Mouse (Mus musculus) midbrain, embryonic 14.5 days (tissue): Measurements from ENCODE around the gene Olfr522. TPM values are rescaled to one million over a fixed set of nuclear protein-coding genes. Genes with fewer than 3 reads are reported as not detected.

Experiments used
- ATAC-seq: fragments of 200-750 bp; cut with Nextera tagmentation; 2 replicates; pipeline ENCODE4 v1.8.0; 2017; ENCODE audit warnings: moderate number of reproducible peaks, moderate library complexity; ENCODE audit not compliant: low FRiP score, low TSS enrichment
- DNase-seq: peaks from one replicate; pipeline ENCODE4 v3.0.0-alpha.2; 2015
- H3K27ac ChIP-seq: fragments of 300-500 bp; sonication (generic); replicated peaks from 2 replicates; pipeline ENCODE4 v1.5.1; 2014; ENCODE audit warnings: mild to moderate bottlenecking, low read depth, low read length, moderate library complexity
- H3K27me3 ChIP-seq: fragments of 300-500 bp; sonication (generic); 2 replicates; pipeline ENCODE4 v1.6.1; 2014; ENCODE audit warnings: low read length, control low read depth, mixed read lengths; ENCODE audit not compliant: control insufficient read depth, insufficient read depth
- H3K36me3 ChIP-seq: fragments of 300-500 bp; sonication (generic); 2 replicates; pipeline ENCODE4 v1.6.1; 2014; ENCODE audit warnings: low read length, control low read depth; ENCODE audit not compliant: control insufficient read depth, insufficient read depth
- H3K4me1 ChIP-seq: fragments of 300-500 bp; sonication (generic); 2 replicates; pipeline ENCODE4 v1.6.1; 2014; ENCODE audit warnings: mild to moderate bottlenecking, antibody characterized with exemption, low read length, control low read depth; ENCODE audit not compliant: control insufficient read depth, insufficient read depth
- H3K4me2 ChIP-seq: fragments of 300-500 bp; sonication (generic); 2 replicates; pipeline ENCODE4 v1.6.1; 2014; ENCODE audit warnings: mild to moderate bottlenecking, low read length, moderate library complexity
- H3K4me3 ChIP-seq: fragments of 300-500 bp; sonication (generic); replicated peaks from 2 replicates; pipeline ENCODE4 v1.5.1; 2014; ENCODE audit warnings: low read depth, low read length
- H3K9ac ChIP-seq: fragments of 300-500 bp; sonication (generic); replicated peaks from 2 replicates; pipeline ENCODE4 v1.6.1; 2014; ENCODE audit warnings: mild to moderate bottlenecking, low read length, moderate library complexity
- H3K9me3 ChIP-seq: fragments of 300-500 bp; sonication (generic); 2 replicates; pipeline ENCODE4 v1.6.1; 2016; ENCODE audit warnings: low read length, control low read depth, mixed read lengths; ENCODE audit not compliant: control insufficient read depth
- WGBS: fragments of 180-500 bp; shearing (Covaris S2); extraction: QIAGEN DNeasy Blood & Tissue Kit; methylation state at CpG from one replicate; pipeline ENCODE4 v1.1.7; 2014; 5-methylcytosine and 5-hydroxymethylcytosine counted together
- polyA plus RNA-seq: library from polyadenylated mRNA; unstranded; fragments of >200 nt; fragmentation: Nextera tagmentation; extraction: Ambion mirVana; gene quantifications from 2 replicates; pipeline ENCODE4 v1.2.1, GENCODE M21; 2014

The Olfr522 gene
- polyA plus RNA-seq, 1 experiment from 2014 or later: not detected

- Histone ChIP-seq H3K4me2 (no peak overlapping the region), H3K9me3 (no peaks in the 10 kb centered on the region), H3K9ac (no peak overlapping the region), H3K27ac (no peak overlapping the region), H3K36me3 (no peaks in the 10 kb centered on the region), H3K4me1 (no peaks in the 10 kb centered on the region), H3K27me3 (no peaks in the 10 kb centered on the region), H3K4me3 (no peak overlapping the region)
- ATAC-seq: no peak
- WGBS: 83% methylated on average over 2 of the region's 2 CpGs
- DNase-seq: no peak
Observed at GRCm38 (mm10) chr7:140179176-140179575, 14.6 kb upstream of the Olfr522 start.

DNA sequence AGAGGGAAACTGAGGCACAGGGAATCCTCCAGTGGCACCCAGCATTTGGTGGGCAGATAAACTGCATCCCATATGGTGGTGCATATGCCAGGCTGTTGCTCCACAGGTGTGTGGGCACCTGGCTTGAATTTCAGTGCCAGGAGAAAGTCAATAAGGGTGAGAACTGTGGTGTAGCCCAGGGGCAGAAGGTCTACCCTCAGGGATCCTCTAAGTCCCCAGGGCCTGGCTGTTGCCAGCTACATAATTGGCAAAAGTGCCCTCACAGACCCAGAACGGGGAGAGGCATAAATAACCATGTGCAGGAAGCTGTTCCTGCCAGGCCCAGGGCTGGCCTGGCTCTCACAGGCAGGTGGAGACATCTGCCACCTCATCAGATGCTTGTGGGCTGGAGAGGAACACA lies 8.4 kb upstream of the Olfr522 start, which contains the start of gene Olfr523:
Gene Olfr523 (plus strand): TSS at position 282 of the 400 bp plus-strand sequence.
- no peak for DNase-seq
- 65% methylated on average over 1 of the region's 1 CpGs for WGBS

DNA sequence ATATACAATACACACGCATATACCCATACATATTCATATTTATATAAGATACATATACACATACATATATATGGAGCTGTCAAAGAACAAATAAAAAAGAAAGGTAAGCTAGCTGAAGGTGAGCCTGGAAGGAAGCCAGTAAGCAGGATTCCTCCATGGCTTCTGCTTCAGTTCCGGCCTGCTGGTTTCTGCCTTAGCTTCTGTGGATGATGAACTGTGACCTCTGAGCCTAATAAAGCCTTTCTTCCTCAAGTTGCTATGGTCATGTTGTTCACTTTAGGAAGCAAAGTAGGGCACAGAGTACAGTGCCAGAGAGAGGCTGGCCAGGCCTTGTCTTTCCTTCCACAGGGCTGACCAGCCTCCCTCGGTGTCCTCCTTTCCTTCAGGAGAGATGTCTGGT lies 6.3 kb upstream of the Olfr522 start:
- Histone ChIP-seq H3K4me2 (no peak overlapping the region), H3K27ac (no peak overlapping the region), H3K36me3 (no peaks in the 10 kb centered on the region), H3K4me3 (no peak overlapping the region), H3K9ac (no peak overlapping the region), H3K27me3 (no peaks in the 10 kb centered on the region), H3K4me1 (no peaks in the 10 kb centered on the region), H3K9me3 (no peaks in the 10 kb centered on the region)
- WGBS: 97% methylated on average over 3 of the region's 3 CpGs
- ATAC-seq: no peak
- DNase-seq: no peak

More for the DNA sequence above, 8.4 kb upstream of the Olfr522 start, which contains the start of gene Olfr523:
- no peaks in the 10 kb centered on the region for H3K4me1 ChIP-seq
- no peak within 1 kb of the TSS for H3K9ac ChIP-seq
- ATAC-seq: no peak
- no peak within 1 kb of the TSS for H3K27ac ChIP-seq
- H3K36me3 ChIP-seq: no peaks in the 10 kb centered on the region
- H3K27me3 ChIP-seq: no peaks in the 10 kb centered on the region
- H3K4me3 ChIP-seq: no peak within 1 kb of the TSS
- no peak within 1 kb of the TSS for H3K4me2 ChIP-seq
- H3K9me3 ChIP-seq: no peaks in the 10 kb centered on the region

DNA sequence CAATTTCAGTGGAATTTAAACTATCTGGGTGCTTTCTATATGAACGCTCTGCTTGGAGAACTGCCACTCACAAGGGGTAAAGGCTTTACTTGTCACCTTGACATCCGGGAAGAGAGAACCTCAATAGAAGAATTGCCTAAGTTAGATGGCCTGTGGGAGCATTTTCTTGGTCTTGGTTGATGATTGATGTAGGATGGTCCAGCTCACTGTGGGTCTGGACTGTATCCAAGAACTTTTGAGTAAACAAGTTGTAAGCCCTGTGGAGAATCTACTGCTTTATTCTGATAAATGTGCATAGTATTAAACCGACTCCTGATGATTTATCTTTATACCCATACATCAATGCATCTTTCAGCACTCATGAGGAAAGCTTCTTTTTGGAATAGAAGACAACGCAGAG lies 4.8 kb upstream of the Olfr522 start:
- WGBS: 89% methylated on average over 4 of the region's 4 CpGs
- no peak overlapping the region for H3K9ac ChIP-seq
- no peak overlapping the region for H3K4me2 ChIP-seq

GRCm38 (mm10) chr7:140167950-140168349 lies 3.4 kb upstream of the Olfr522 start:
- Histone ChIP-seq H3K27ac (no peak overlapping the region), H3K4me2 (no peak overlapping the region), H3K4me3 (no peak overlapping the region), H3K4me1 (no peaks in the 10 kb centered on the region), H3K27me3 (no peaks in the 10 kb centered on the region), H3K36me3 (no peaks in the 10 kb centered on the region), H3K9me3 (no peaks in the 10 kb centered on the region), H3K9ac (no peak overlapping the region)
- ATAC-seq: no peak
- WGBS: 81% methylated on average over 1 of the region's 1 CpGs
- DNase-seq: no peak

More for the DNA sequence above, 4.8 kb upstream of the Olfr522 start:
- H3K4me1 ChIP-seq: no peaks in the 10 kb centered on the region
- H3K27me3 ChIP-seq: no peaks in the 10 kb centered on the region
- no peak for DNase-seq
- H3K27ac ChIP-seq: no peak overlapping the region
- H3K36me3 ChIP-seq: no peaks in the 10 kb centered on the region
- no peak overlapping the region for H3K4me3 ChIP-seq
- H3K9me3 ChIP-seq: no peaks in the 10 kb centered on the region
- no peak for ATAC-seq

GRCm38 (mm10) chr7:140160363-140160762 lies 4.2 kb downstream of the Olfr522 start:
- Histone ChIP-seq H3K4me2 (no peak overlapping the region), H3K9me3 (no peaks in the 10 kb centered on the region), H3K27ac (no peak overlapping the region), H3K27me3 (no peaks in the 10 kb centered on the region), H3K4me3 (no peak overlapping the region), H3K36me3 (no peaks in the 10 kb centered on the region), H3K9ac (no peak overlapping the region), H3K4me1 (no peaks in the 10 kb centered on the region)
- DNase-seq: no peak
- no peak for ATAC-seq
- WGBS: 82% methylated on average over 3 of the region's 3 CpGs

DNA sequence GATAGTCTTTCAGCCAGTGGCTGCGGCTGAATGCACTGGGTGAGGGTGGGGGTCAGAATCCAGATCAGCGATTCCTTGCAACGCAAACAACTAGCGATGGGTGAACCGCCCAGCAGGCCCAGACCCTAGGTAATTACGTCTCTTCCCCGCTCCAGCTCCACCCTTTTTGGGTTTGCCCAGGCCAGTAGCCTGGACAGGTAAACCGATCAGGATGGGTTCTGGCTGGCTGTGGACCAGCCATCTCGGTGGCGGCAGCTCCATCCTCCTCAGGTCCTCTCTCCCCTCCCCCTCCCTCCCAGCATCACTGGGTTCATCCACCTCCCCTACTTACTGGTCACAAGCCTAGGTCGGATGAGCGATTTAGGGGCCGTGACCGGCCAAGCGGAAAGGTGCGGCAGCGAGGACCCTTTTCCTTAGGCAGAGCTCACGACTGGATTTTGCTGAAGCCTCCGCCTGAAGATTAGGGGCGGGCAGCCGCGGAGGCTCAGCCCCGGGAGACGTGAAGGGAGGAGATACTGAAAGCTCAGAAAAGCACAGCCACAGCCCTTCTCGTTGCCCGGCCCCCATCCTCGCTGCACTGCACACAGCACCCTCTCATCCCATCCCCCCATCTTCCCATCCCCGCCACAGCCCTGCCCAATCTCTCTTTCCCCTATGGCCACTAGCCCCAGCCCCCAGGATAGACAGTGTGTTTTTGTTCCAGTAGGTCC lies 10.2 kb downstream of the Olfr522 start, which contains the start of gene Sprn:
Gene Sprn (minus strand): TSS at position 660 of the 710 bp plus-strand sequence.
- Histone ChIP-seq H3K4me3 (peak within 1 kb of the TSS; percentile 46), H3K9me3 (no peaks in the 10 kb centered on the region), H3K36me3 (peaks cover 6% of the 10 kb centered on the region; the same call in 1 of the 2 replicates), H3K4me2 (peak within 1 kb of the TSS; percentile 68), H3K4me1 (peaks cover 12% of the 10 kb centered on the region), H3K27ac (peak within 1 kb of the TSS; percentile 79), H3K9ac (peak within 1 kb of the TSS; percentile 73), H3K27me3 (no peaks in the 10 kb centered on the region)
- ATAC-seq (peak; percentile 59), DNase-seq (peak; percentile 79)
- 1% methylated on average over 28 of the region's 28 CpGs for WGBS

- H3K27me3 ChIP-seq: no peaks in the 10 kb centered on the region
- peaks cover 12% of the 10 kb centered on the region for H3K4me1 ChIP-seq
- ATAC-seq (0 out of 2 replicates have a peak, but pooled peaks have one; percentile 3), DNase-seq (no peak)
- peaks cover 6% of the 10 kb centered on the region; the same call in 1 of the 2 replicates for H3K36me3 ChIP-seq
- H3K4me2 ChIP-seq: peak overlapping the region; percentile 68
- WGBS: 19% methylated on average over 4 of the region's 4 CpGs
- peak overlapping the region; percentile 46 for H3K4me3 ChIP-seq
- H3K9me3 ChIP-seq: no peaks in the 10 kb centered on the region
- peak overlapping the region; percentile 79 for H3K27ac ChIP-seq
- H3K9ac ChIP-seq: peak overlapping the region; percentile 73
Observed at GRCm38 (mm10) chr7:140153829-140154217, 10.7 kb downstream of the Olfr522 start.

- Histone ChIP-seq H3K9me3 (no peaks in the 10 kb centered on the region), H3K4me1 (peaks cover 12% of the 10 kb centered on the region), H3K27me3 (no peaks in the 10 kb centered on the region), H3K4me2 (peak overlapping the region; percentile 68), H3K36me3 (peaks cover 6% of the 10 kb centered on the region; the same call in 1 of the 2 replicates), H3K4me3 (peak overlapping the region; percentile 46), H3K9ac (peak overlapping the region; percentile 73), H3K27ac (peak overlapping the region; percentile 79; the same call in 1 of the 2 replicates)
- DNase-seq (peak; percentile 71), ATAC-seq (peak; percentile 53; the same call in 1 of the 2 replicates)
- WGBS: 5% methylated on average over 28 of the region's 28 CpGs
Observed at GRCm38 (mm10) chr7:140153383-140153782, 11.2 kb downstream of the Olfr522 start.
